Mouse (Mus musculus): ENCODE measurements at regions not wholly inside any gene's neighbourhood (a gene's known extent, or its start where the extent isn't known, plus 50 kb on each side); places are given as distances from the start of the nearest gene placed in this dataset.
"Not testable (repeated sequence)": the region's sequence is repeated elsewhere in the genome, so short reads cannot be mapped to it uniquely, and the experiment has no call there.

- not testable (repeated sequence) for TF ChIP-seq POLR2A (IDR thresholded peaks at IDR 0.05; ENCODE audit: borderline replicate concordance, insufficient read depth, low read length); CTCF (IDR thresholded peaks at IDR 0.05; ENCODE audit: borderline replicate concordance, insufficient read depth, low read depth, low read length)
These were observed 137.9 kb downstream of the Kcnk1 start for GRCm38 (mm10) chr8:126132918-126133317.
